Mouse (Mus musculus): ENCODE measurements around the gene Myod1. TPM values are rescaled to one million over a fixed set of nuclear protein-coding genes. Genes with fewer than 3 reads are reported as not detected.

The Myod1 gene
- total and polyA plus RNA-seq, 3 experiments, result not detected

GRCm38 (mm10) chr7:46347692-46348091, 28.6 kb upstream of the Myod1 start:
- no peak for TF ChIP-seq EP300 (IDR thresholded peaks at IDR 0.05; ENCODE audit: insufficient read depth, low read depth, low read length)
- no peak for TF ChIP-seq CTCF (IDR thresholded peaks at IDR 0.05)
- no peak for TF ChIP-seq POLR2A (IDR thresholded peaks at IDR 0.05; ENCODE audit: insufficient read depth, low read depth, low read length)
- H3K27ac ChIP-seq, result no peak overlapping the region
- DNase-seq, result no peak
- no peaks in the 10 kb centered on the region for H3K36me3 ChIP-seq (ENCODE audit: control insufficient read depth, insufficient read depth, low read length)
- no peak overlapping the region for H3K4me3 ChIP-seq
- H3K79me2 ChIP-seq (replicated peaks; ENCODE audit: control insufficient read depth, insufficient read depth, low read length), result no peaks in the 10 kb centered on the region
- no peaks in the 10 kb centered on the region for H3K4me1 ChIP-seq (ENCODE audit: control insufficient read depth, insufficient read depth, low read length)
- intact Hi-C loops (cut with DNase I), result no loop called here
- peaks cover 5% of the 10 kb centered on the region for H3K27me3 ChIP-seq (ENCODE audit: control insufficient read depth, insufficient read depth, low read length)
- WGBS, result 53% methylated on average over 4 of the region's 4 CpGs
- no peak overlapping the region for H3K9ac ChIP-seq (ENCODE audit: low read depth, low read length)

- WGBS, result 10% methylated on average over 36 of the region's 36 CpGs
- Histone ChIP-seq H3K27me3 (ENCODE audit: control insufficient read depth, insufficient read depth, low read length) (peaks cover 5% of the 10 kb centered on the region), H3K79me2 (replicated peaks; ENCODE audit: control insufficient read depth, insufficient read depth, low read length) (no peaks in the 10 kb centered on the region), H3K4me1 (ENCODE audit: control insufficient read depth, insufficient read depth, low read length) (no peaks in the 10 kb centered on the region), H3K4me3 (no peak overlapping the region), H3K36me3 (ENCODE audit: control insufficient read depth, insufficient read depth, low read length) (no peaks in the 10 kb centered on the region), H3K9ac (ENCODE audit: low read depth, low read length) (no peak overlapping the region), H3K27ac (no peak overlapping the region)
- intact Hi-C loops (cut with DNase I), result no loop called here
- DNase-seq, result no peak
- TF ChIP-seq POLR2A (IDR thresholded peaks at IDR 0.05; ENCODE audit: insufficient read depth, low read depth, low read length) (no peak), EP300 (IDR thresholded peaks at IDR 0.05; ENCODE audit: insufficient read depth, low read depth, low read length) (no peak), CTCF (IDR thresholded peaks at IDR 0.05) (no peak)
Measured at GRCm38 (mm10) chr7:46348813-46349212, 27.5 kb upstream of the Myod1 start.

- H3K4me1 ChIP-seq (ENCODE audit: control insufficient read depth, insufficient read depth, low read length), result no peaks in the 10 kb centered on the region
- intact Hi-C loops (cut with DNase I), result no loop called here
- no peak overlapping the region for H3K27ac ChIP-seq
- no peak for TF ChIP-seq CTCF (IDR thresholded peaks at IDR 0.05)
- no peak for TF ChIP-seq EP300 (IDR thresholded peaks at IDR 0.05; ENCODE audit: insufficient read depth, low read depth, low read length)
- no peak for TF ChIP-seq POLR2A (IDR thresholded peaks at IDR 0.05; ENCODE audit: insufficient read depth, low read depth, low read length)
- H3K79me2 ChIP-seq (replicated peaks; ENCODE audit: control insufficient read depth, insufficient read depth, low read length), result no peaks in the 10 kb centered on the region
- H3K9ac ChIP-seq (ENCODE audit: low read depth, low read length), result no peak overlapping the region
- H3K4me3 ChIP-seq, result no peak overlapping the region
- H3K27me3 ChIP-seq (ENCODE audit: control insufficient read depth, insufficient read depth, low read length), result peaks cover 5% of the 10 kb centered on the region
- no peaks in the 10 kb centered on the region for H3K36me3 ChIP-seq (ENCODE audit: control insufficient read depth, insufficient read depth, low read length)
- WGBS, result 46% methylated on average over 9 of the region's 9 CpGs
- no peak for DNase-seq
Measured at GRCm38 (mm10) chr7:46350119-46350702, 26.1 kb upstream of the Myod1 start.

GRCm38 (mm10) chr7:46352748-46353147, 23.5 kb upstream of the Myod1 start:
- Histone ChIP-seq H3K36me3 (ENCODE audit: control insufficient read depth, insufficient read depth, low read length) (no peaks in the 10 kb centered on the region), H3K4me1 (ENCODE audit: control insufficient read depth, insufficient read depth, low read length) (no peaks in the 10 kb centered on the region), H3K9ac (ENCODE audit: low read depth, low read length) (no peak overlapping the region), H3K27me3 (ENCODE audit: control insufficient read depth, insufficient read depth, low read length) (peaks cover 5% of the 10 kb centered on the region), H3K27ac (no peak overlapping the region), H3K79me2 (replicated peaks; ENCODE audit: control insufficient read depth, insufficient read depth, low read length) (no peaks in the 10 kb centered on the region), H3K4me3 (no peak overlapping the region)
- TF ChIP-seq EP300 (IDR thresholded peaks at IDR 0.05; ENCODE audit: insufficient read depth, low read depth, low read length) (no peak), POLR2A (IDR thresholded peaks at IDR 0.05; ENCODE audit: insufficient read depth, low read depth, low read length) (no peak), CTCF (IDR thresholded peaks at IDR 0.05) (no peak)
- WGBS, result 50% methylated on average over 2 of the region's 2 CpGs
- no peak for DNase-seq
- intact Hi-C loops (cut with DNase I), result no loop called here

GRCm38 (mm10) chr7:46353216-46353615, 23.1 kb upstream of the Myod1 start:
- Histone ChIP-seq H3K27me3 (ENCODE audit: control insufficient read depth, insufficient read depth, low read length) (peaks cover 5% of the 10 kb centered on the region), H3K27ac (no peak overlapping the region), H3K36me3 (ENCODE audit: control insufficient read depth, insufficient read depth, low read length) (no peaks in the 10 kb centered on the region), H3K79me2 (replicated peaks; ENCODE audit: control insufficient read depth, insufficient read depth, low read length) (no peaks in the 10 kb centered on the region), H3K4me3 (no peak overlapping the region), H3K9ac (ENCODE audit: low read depth, low read length) (no peak overlapping the region), H3K4me1 (ENCODE audit: control insufficient read depth, insufficient read depth, low read length) (no peaks in the 10 kb centered on the region)
- intact Hi-C loops (cut with DNase I), result no loop called here
- TF ChIP-seq CTCF (IDR thresholded peaks at IDR 0.05), result no peak
- no peak for TF ChIP-seq POLR2A (IDR thresholded peaks at IDR 0.05; ENCODE audit: insufficient read depth, low read depth, low read length)
- no peak for TF ChIP-seq EP300 (IDR thresholded peaks at IDR 0.05; ENCODE audit: insufficient read depth, low read depth, low read length)
- 47% methylated on average over 8 of the region's 8 CpGs for whole genome bisulfite sequencing
- DNase-seq, result no peak

GRCm38 (mm10) chr7:46353875-46354274, 22.4 kb upstream of the Myod1 start:
- WGBS, result 25% methylated on average over 4 of the region's 4 CpGs
- intact Hi-C loops (cut with DNase I), result no loop called here
- Histone ChIP-seq H3K27ac (no peak overlapping the region), H3K27me3 (ENCODE audit: control insufficient read depth, insufficient read depth, low read length) (peaks cover 3% of the 10 kb centered on the region), H3K9ac (ENCODE audit: low read depth, low read length) (no peak overlapping the region), H3K4me1 (ENCODE audit: control insufficient read depth, insufficient read depth, low read length) (no peaks in the 10 kb centered on the region), H3K36me3 (ENCODE audit: control insufficient read depth, insufficient read depth, low read length) (no peaks in the 10 kb centered on the region), H3K4me3 (no peak overlapping the region), H3K79me2 (replicated peaks; ENCODE audit: control insufficient read depth, insufficient read depth, low read length) (no peaks in the 10 kb centered on the region)
- no peak for DNase-seq
- TF ChIP-seq EP300 (IDR thresholded peaks at IDR 0.05; ENCODE audit: insufficient read depth, low read depth, low read length) (no peak), POLR2A (IDR thresholded peaks at IDR 0.05; ENCODE audit: insufficient read depth, low read depth, low read length) (no peak), CTCF (IDR thresholded peaks at IDR 0.05) (no peak)
